ENCODE assay signal across 28 mouse cellular contexts in genomic region chr10:18420259-18421000, GRCm38 (mm10).
DNase-seq lines count a peak whose midpoint lies in the region; ATAC-seq and TF ChIP-seq lines count a peak whose summit lies in the region.
"Had no signal": no experiment of that assay in that cellular context is flagged by ENCODE, and none has a peak within 500 bp of the region (broad histone marks: within the 10 kb centered on the region; RNA-seq: fewer than 3 reads in every experiment).

No protein-coding gene starts in this region.

- H3K9ac ChIP-seq in lung, postnatal 0 days (replicated peaks; ENCODE audit: low read depth): no peak overlapping the region
- H3K9ac ChIP-seq: embryonic facial prominence, embryonic 13.5 days; forebrain, postnatal 0 days; hindbrain, embryonic 12.5 days; limb, embryonic 15.5 days; liver, embryonic 14.5 days; lung, embryonic 14.5 days; midbrain, embryonic 13.5 days; neural tube, embryonic 15.5 days had no signal

- DNase-seq in lung, postnatal 0 days (ENCODE audit: low spot score): peak; percentile 53
- no peak for DNase-seq in lung, postnatal 36 days
- DNase-seq in A20 (ENCODE audit: low read depth, low spot score): peak; percentile 31
- DNase-seq in brain, embryonic 14.5 days (ENCODE audit: low read depth): peak; percentile 46
- no peak for DNase-seq in heart, adult 11 months
- DNase-seq in yolk sac, embryonic 10.5 days (ENCODE audit: low spot score): no peak
- DNase-seq: cerebellum, adult 11 months; cerebellum, postnatal 10 days; forebrain, postnatal 0 days; gastrocnemius, postnatal 14 days; heart, postnatal 36 days; kidney, adult 8-10 months; lung, embryonic 14.5 days; right cerebral cortex, postnatal 14 days had no signal

- no peak overlapping the region for H3K4me3 ChIP-seq in lung, postnatal 0 days (ENCODE audit: low read depth, low read length)
- H3K4me3 ChIP-seq in E14TG2a.4 (replicated peaks; ENCODE audit: low read length): 0 out of 2 replicates have a peak overlapping the region, but pooled peaks have one; percentile 10
- H3K4me3 ChIP-seq: embryonic facial prominence, embryonic 13.5 days; heart, embryonic 10.5 days; heart, embryonic 15.5 days; hindbrain, embryonic 12.5 days; limb, embryonic 10.5 days; limb, embryonic 15.5 days; midbrain, embryonic 13.5 days; neural tube, embryonic 15.5 days had no signal

- H3K36me3 ChIP-seq in lung, postnatal 0 days (ENCODE audit: insufficient read depth, low read length): no peaks in the 10 kb centered on the region
- H3K36me3 ChIP-seq in E14TG2a.4 (ENCODE audit: insufficient read depth, low read length): no peaks in the 10 kb centered on the region; the same call in 1 of the 2 replicates
- H3K36me3 ChIP-seq: embryonic facial prominence, embryonic 13.5 days; G1E; heart, embryonic 10.5 days; heart, embryonic 15.5 days; limb, embryonic 10.5 days; limb, embryonic 15.5 days; midbrain, embryonic 13.5 days; neural tube, embryonic 15.5 days had no signal

- H3K27ac ChIP-seq in lung, postnatal 0 days (ENCODE audit: low read length): no peak overlapping the region
- H3K27ac ChIP-seq: embryonic facial prominence, embryonic 13.5 days; heart, embryonic 10.5 days; kidney, postnatal 0 days; limb, embryonic 10.5 days; limb, embryonic 15.5 days; liver, embryonic 14.5 days had no signal

- H3K4me2 ChIP-seq in lung, postnatal 0 days (replicated peaks; ENCODE audit: low read depth, low read length): no peak overlapping the region
- H3K4me2 ChIP-seq: embryonic facial prominence, embryonic 13.5 days; heart, embryonic 15.5 days; hindbrain, embryonic 12.5 days; limb, embryonic 15.5 days; lung, embryonic 14.5 days; midbrain, embryonic 13.5 days; neural tube, embryonic 15.5 days had no signal

- no peak for TF ChIP-seq CTCF in lung, postnatal 0 days (IDR thresholded peaks at IDR 0.05)
- no peak for TF ChIP-seq CTCF in E14TG2a.4 (conservative IDR thresholded peaks at IDR 0.05; ENCODE audit: low read length)
- TF ChIP-seq CTCF in brain, embryonic 14.5 days (IDR thresholded peaks at IDR 0.05; ENCODE audit: borderline replicate concordance, extremely low read depth, insufficient read depth, insufficient read length): no peak

- TF ChIP-seq POLR2A in brain, embryonic 14.5 days (IDR thresholded peaks at IDR 0.05; ENCODE audit: borderline replicate concordance, extremely low read depth, insufficient read depth, insufficient read length, poor library complexity, severe bottlenecking): no peak

- no peaks in the 10 kb centered on the region for H3K9me3 ChIP-seq in lung, postnatal 0 days (ENCODE audit: low read length)
- H3K9me3 ChIP-seq in E14TG2a.4 (ENCODE audit: low read length): peaks cover 14% of the 10 kb centered on the region
- H3K9me3 ChIP-seq: embryonic facial prominence, embryonic 13.5 days; G1E; heart, embryonic 10.5 days; heart, embryonic 15.5 days; hindbrain, embryonic 12.5 days; limb, embryonic 10.5 days; limb, embryonic 15.5 days; midbrain, embryonic 13.5 days; neural tube, embryonic 15.5 days had no signal

- no peak for TF ChIP-seq EP300 in lung, postnatal 0 days (IDR thresholded peaks at IDR 0.05)

- no peaks in the 10 kb centered on the region; the same call in 1 of the 2 replicates for H3K4me1 ChIP-seq in lung, postnatal 0 days (ENCODE audit: insufficient read depth, low read depth, low read length)
- H3K4me1 ChIP-seq in E14TG2a.4 (replicated peaks; ENCODE audit: low read depth, low read length): peaks cover 95% of the 10 kb centered on the region
- H3K4me1 ChIP-seq: limb, embryonic 15.5 days had no signal

- WGBS in lung, postnatal 0 days: 62% methylated on average over 6 of the region's 6 CpGs

- no peaks in the 10 kb centered on the region for H3K27me3 ChIP-seq in lung, postnatal 0 days (replicated peaks; ENCODE audit: insufficient read depth, low read length)
- no peaks in the 10 kb centered on the region for H3K27me3 ChIP-seq in E14TG2a.4 (ENCODE audit: insufficient read depth, low read length)
- H3K27me3 ChIP-seq: embryonic facial prominence, embryonic 13.5 days; heart, embryonic 15.5 days; hindbrain, embryonic 12.5 days; limb, embryonic 15.5 days; midbrain, embryonic 13.5 days; neural tube, embryonic 15.5 days had no signal

- peak; percentile 74 for ATAC-seq in lung, postnatal 0 days
- ATAC-seq: forebrain, postnatal 0 days; hindbrain, postnatal 0 days; intestine, embryonic 16.5 days had no signal

Comparison
In these comparisons a context has a peak if more than half of its experiments do, and no peak if none do; other contexts are left out.
1. DNase-seq: peak in lung, postnatal 0 days (single experiment), A20 (single experiment) and brain, embryonic 14.5 days (single experiment); none in lung, postnatal 36 days (single experiment), heart, adult 11 months (single experiment) and yolk sac, embryonic 10.5 days (single experiment).